Mouse (Mus musculus) splenic B cell, adult 2 months (primary cell): ENCODE results near the gene Mrgpra2a.
"Not testable (repeated sequence)": the region's sequence is repeated elsewhere in the genome, so short reads cannot be mapped to it uniquely, and the experiment has no call there.

ENCODE experiments used
- DNase-seq: peaks from one replicate; pipeline ENCODE4 v3.0.0-alpha.2; 2011; ENCODE audit warnings: low read depth, low spot score
- H3K27me3 ChIP-seq: 2 replicates; pipeline ENCODE4 v1.6.1; 2012; ENCODE audit warnings: mild to moderate bottlenecking, low read length, moderate library complexity, mixed read lengths; ENCODE audit not compliant: control insufficient read depth, poor library complexity, insufficient read depth, severe bottlenecking
- H3K36me3 ChIP-seq: 2 replicates; pipeline ENCODE4 v1.6.1; 2012; ENCODE audit warnings: mild to moderate bottlenecking, low read length, moderate library complexity, mixed read lengths; ENCODE audit not compliant: control insufficient read depth, poor library complexity, insufficient read depth, severe bottlenecking

The Mrgpra2a gene

DNA sequence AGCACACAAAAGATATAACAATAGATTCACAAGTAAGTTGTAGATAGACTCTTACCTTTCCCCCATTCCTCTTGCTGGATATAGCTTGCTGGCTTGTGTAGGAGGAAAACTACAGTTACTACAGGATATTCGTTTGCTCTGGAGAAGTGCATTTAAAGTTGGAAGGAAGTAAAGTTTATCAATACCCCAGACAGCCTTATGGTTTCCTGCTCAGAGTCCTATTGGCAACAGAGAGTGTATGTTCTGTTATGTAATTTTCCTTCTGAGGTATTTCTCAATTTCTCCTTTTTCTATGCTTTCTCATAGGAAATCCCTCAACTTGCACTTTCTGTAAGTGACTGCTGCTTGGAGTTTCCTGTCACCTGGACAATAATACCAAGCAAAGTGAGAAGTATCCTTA, at the start of gene Mrgpra2a:
Gene Mrgpra2a, minus strand, starts transcription at position 125 of the 400 bp plus-strand sequence.
- DNase-seq, H3K36me3 ChIP-seq, H3K27me3 ChIP-seq: not testable (repeated sequence)

DNA sequence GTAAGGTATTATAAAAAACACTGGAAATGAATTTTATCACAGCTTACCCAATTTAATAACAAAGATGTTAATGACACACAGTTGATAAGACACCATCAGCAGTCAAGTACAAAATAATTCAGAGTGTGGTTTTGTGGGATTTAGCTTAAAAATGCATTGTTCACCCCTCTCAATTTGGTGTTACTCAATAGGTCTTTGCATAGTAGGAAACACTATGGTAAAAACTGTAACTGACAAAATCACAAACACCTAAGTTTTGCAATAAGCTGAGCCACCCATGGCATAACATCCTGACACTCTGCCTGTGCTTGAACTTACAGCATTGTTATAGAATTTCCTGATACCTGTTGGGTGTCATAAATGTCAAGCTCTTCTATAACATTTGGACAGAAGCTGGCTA, 39.3 kb upstream of the Mrgpra2a start:
- not testable (repeated sequence) for DNase-seq, H3K36me3 ChIP-seq, H3K27me3 ChIP-seq

DNA sequence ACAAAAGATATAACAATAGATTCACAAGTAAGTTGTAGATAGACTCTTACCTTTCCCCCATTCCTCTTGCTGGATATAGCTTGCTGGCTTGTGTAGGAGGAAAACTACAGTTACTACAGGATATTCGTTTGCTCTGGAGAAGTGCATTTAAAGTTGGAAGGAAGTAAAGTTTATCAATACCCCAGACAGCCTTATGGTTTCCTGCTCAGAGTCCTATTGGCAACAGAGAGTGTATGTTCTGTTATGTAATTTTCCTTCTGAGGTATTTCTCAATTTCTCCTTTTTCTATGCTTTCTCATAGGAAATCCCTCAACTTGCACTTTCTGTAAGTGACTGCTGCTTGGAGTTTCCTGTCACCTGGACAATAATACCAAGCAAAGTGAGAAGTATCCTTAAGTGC, 37.5 kb upstream of the Mrgpra2a start:
- H3K36me3 ChIP-seq, H3K27me3 ChIP-seq, DNase-seq: not testable (repeated sequence)

DNA sequence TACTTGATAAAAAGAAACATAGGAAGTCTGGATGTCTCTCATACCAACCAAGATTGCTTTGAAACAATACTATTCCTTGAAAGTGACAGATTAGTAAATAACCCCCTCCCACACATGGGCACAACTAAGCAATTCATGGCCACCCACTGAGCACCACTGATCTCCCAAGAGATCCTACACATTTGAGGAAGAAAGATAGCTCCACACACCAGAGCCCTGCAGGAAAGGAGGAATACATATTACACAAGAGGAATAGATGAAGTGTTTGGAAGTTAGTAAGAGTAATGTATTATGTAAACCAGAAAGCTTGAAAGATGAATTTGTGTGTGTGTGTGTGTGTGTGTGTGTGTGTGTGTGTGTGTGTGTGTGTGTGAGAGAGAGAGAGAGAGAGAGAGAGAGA, 31.2 kb upstream of the Mrgpra2a start:
- H3K36me3 ChIP-seq, DNase-seq, H3K27me3 ChIP-seq: not testable (repeated sequence)

DNA sequence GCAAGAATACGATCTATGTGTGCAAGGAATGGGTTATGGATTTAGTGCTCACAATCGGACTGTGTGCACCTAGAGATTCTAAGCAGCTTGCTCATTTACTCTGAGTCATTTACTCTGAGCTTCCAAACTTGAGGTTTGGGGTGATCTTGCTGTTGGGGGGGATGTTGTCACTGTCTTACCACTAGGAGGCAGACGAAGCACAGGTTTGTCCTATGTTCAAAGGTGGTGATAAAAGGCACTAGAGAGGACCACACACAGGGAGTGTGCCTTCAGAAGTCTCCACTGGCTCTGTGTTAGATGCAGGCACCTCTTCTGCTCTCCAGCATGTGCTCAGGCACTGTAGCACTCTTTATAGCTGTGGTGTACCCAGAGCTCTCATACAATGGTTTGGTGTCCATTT, 22.0 kb upstream of the Mrgpra2a start:
- not testable (repeated sequence) for DNase-seq, H3K36me3 ChIP-seq, H3K27me3 ChIP-seq

DNA sequence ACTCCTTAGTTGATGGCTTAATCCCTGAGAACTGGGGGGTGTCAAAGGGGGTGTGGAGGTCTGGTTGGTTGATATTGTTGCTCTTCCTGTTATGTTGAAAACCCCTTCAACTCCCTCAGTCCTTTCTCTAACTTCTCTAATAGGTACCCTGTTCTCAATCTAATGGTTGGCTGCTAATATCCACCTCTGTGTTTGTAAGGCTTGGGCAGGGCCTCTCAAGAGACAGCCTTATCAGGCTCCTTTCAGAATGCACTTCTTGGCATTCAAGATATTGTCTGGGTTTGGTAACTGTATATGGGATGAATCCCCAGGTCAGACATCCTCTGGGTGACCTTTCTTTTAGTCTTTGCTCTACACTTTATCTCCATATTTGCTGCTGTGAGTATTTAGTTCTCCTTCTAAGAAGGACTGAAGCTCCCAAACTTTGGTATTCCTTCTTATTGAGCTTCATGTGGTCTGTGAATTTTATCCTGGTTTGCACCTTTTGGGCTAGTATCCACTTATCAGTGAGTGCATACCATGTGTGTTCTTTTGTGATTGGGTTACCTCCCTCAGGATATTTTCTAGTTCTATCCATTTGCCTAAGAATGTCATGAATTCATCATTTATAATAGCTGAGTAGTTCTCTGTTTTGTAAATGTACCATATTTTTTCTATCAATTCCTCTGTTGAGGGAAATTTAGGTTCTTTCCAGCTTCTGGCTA, 13.5 kb upstream of the Mrgpra2a start:
- DNase-seq, H3K36me3 ChIP-seq, H3K27me3 ChIP-seq: not testable (repeated sequence)

DNA sequence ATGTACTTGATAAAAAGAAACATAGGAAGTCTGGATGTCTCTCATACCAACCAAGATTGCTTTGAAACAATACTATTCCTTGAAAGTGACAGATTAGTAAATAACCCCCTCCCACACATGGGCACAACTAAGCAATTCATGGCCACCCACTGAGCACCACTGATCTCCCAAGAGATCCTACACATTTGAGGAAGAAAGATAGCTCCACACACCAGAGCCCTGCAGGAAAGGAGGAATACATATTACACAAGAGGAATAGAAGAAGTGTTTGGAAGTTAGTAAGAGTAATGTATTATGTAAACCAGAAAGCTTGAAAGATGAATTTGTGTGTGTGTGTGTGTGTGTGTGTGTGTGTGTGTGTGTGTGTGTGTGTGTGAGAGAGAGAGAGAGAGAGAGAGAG, 6.2 kb downstream of the Mrgpra2a start:
- H3K27me3 ChIP-seq, DNase-seq, H3K36me3 ChIP-seq: not testable (repeated sequence)

DNA sequence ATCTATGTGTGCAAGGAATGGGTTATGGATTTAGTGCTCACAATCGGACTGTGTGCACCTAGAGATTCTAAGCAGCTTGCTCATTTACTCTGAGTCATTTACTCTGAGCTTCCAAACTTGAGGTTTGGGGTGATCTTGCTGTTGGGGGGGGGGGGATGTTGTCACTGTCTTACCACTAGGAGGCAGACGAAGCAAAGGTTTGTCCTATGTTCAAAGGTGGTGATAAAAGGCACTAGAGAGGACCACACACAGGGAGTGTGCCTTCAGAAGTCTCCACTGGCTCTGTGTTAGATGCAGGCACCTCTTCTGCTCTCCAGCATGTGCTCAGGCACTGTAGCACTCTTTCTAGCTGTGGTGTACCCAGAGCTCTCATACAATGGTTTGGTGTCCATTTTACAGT, 15.5 kb downstream of the Mrgpra2a start:
- not testable (repeated sequence) for H3K27me3 ChIP-seq, DNase-seq, H3K36me3 ChIP-seq

DNA sequence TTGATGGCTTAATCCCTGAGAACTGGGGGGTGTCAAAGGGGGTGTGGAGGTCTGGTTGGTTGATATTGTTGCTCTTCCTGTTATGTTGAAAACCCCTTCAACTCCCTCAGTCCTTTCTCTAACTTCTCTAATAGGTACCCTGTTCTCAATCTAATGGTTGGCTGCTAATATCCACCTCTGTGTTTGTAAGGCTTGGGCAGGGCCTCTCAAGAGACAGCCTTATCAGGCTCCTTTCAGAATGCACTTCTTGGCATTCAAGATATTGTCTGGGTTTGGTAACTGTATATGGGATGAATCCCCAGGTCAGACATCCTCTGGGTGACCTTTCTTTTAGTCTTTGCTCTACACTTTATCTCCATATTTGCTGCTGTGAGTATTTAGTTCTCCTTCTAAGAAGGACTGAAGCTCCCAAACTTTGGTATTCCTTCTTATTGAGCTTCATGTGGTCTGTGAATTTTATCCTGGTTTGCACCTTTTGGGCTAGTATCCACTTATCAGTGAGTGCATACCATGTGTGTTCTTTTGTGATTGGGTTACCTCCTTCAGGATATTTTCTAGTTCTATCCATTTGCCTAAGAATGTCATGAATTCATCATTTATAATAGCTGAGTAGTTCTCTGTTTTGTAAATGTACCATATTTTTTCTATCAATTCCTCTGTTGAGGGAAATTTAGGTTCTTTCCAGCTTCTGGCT, 24.0 kb downstream of the Mrgpra2a start:
- not testable (repeated sequence) for H3K36me3 ChIP-seq, DNase-seq, H3K27me3 ChIP-seq

DNA sequence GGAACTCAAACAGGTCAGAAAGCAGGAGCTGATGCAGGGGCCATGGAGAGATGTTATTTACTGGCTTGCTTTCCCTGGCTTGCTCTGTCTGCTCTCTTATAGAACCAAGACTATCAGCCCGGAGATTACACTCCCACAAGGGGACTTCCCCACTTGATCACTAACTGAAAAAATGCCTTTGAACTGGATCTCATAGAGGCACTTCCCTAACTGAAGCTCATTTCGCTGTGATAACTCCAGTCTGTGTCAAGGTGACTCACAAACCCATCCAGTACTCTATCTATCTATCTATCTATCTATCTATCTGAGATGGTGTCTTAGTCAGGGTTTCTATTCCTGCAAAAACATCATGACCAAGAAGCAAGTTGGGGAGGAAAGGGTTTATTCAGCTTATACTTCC, 41.3 kb downstream of the Mrgpra2a start:
- no peaks in the 10 kb centered on the region for H3K27me3 ChIP-seq
- DNase-seq = no peak
- H3K36me3 ChIP-seq = no peaks in the 10 kb centered on the region

DNA sequence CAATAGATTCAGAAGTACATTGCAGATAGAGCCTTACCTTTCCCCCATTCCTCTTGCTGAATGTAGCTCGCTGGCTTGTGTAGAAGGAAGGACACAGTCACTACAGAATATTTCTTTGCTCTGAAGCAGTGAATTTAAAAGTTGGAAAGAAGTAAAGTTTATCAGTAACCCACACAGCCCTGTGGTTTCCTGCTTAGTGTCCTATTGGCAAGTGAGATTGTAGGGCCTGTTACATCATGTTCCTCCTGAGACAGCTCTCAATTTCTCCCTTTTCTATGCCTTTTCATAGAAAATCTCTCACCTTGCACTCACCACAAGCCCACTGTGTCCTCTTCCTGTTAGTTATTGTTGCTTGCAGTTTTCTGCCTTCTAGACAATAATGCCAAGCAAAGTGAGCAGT, 42.4 kb downstream of the Mrgpra2a start:
- H3K36me3 ChIP-seq = no peaks in the 10 kb centered on the region
- DNase-seq = no peak
- H3K27me3 ChIP-seq = no peaks in the 10 kb centered on the region

DNA sequence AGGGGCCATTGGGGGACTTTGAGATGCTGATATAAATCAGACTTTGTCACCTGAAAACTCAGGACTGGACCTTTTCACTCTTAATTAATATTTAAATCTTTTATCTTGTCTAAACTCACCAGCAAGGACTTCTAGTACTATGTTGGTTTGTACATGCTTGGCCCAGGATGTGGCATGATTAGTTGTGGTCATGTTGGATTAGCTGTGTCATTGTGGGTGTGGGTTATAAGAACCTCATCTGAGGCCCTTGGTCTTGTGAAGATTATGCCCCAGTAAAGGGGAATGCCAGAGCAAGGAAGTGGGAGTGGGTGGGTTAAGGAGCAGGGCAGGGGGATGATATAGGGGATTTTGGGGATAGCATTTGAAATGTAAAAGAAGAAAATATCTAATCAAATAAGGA, 50.8 kb downstream of the Mrgpra2a start:
- Histone ChIP-seq H3K27me3 (no peaks in the 10 kb centered on the region), H3K36me3 (no peaks in the 10 kb centered on the region)
- no peak for DNase-seq
